Mouse (Mus musculus) MEL (cell line): ENCODE measurements at regions not wholly inside any gene's neighbourhood (a gene's known extent, or its start where the extent isn't known, plus 50 kb on each side); places are given as distances from the start of the nearest gene placed in this dataset.

ENCODE experiments used
- DNase-seq: peaks from one replicate; pipeline ENCODE4 v3.0.0; 2011; ENCODE audit warnings: low read depth, low spot score
- H3K27ac ChIP-seq: 2 replicates; pipeline ENCODE4 v1.5.1; 2012; ENCODE audit warnings: low read depth, mild to moderate bottlenecking, control low read depth, low read length, moderate library complexity; ENCODE audit not compliant: control insufficient read depth
- H3K27me3 ChIP-seq, 2 experiments: fragments of 150-350 bp in 1 of 2; sonication (generic) in 1 of 2; 2 replicates each; pipeline ENCODE4 v1.6.1; 2012; ENCODE audit warnings: low read length in 2 of 2, mild to moderate bottlenecking in 2 of 2, improper control_type of control experiment in 1 of 2, moderate library complexity in 1 of 2; ENCODE audit not compliant: insufficient read depth in 2 of 2, control insufficient read depth in 1 of 2
- H3K36me3 ChIP-seq, 2 experiments: 2 replicates each; pipeline ENCODE4 v1.6.1; 2012 to 2014; ENCODE audit warnings: low read length in 2 of 2, improper control_type of control experiment in 1 of 2, inconsistent platforms in 1 of 2, mild to moderate bottlenecking in 1 of 2; ENCODE audit not compliant: insufficient read depth in 2 of 2, control insufficient read depth in 1 of 2
- H3K4me1 ChIP-seq, 2 experiments: fragments of 150-350 bp in 1 of 2; sonication (generic) in 1 of 2; 2 replicates each; pipeline ENCODE4 v1.6.1; 2012; ENCODE audit warnings: low read length in 2 of 2, improper control_type of control experiment in 1 of 2, mild to moderate bottlenecking in 1 of 2; ENCODE audit not compliant: insufficient read depth in 2 of 2, control insufficient read depth in 1 of 2
- H3K4me3 ChIP-seq, 2 experiments: fragments of 150-350 bp in 1 of 2; sonication (generic) in 1 of 2; 2 replicates each; pipeline ENCODE4 v1.5.1; 2012; ENCODE audit warnings: low read depth in 2 of 2, low read length in 2 of 2, mild to moderate bottlenecking in 2 of 2, moderate library complexity in 2 of 2, control low read depth in 1 of 2, improper control_type of control experiment in 1 of 2; ENCODE audit not compliant: control insufficient read depth in 1 of 2, insufficient read depth in 1 of 2
- H3K79me2 ChIP-seq: 2 replicates; pipeline ENCODE4 v1.6.1; 2012; ENCODE audit warnings: mild to moderate bottlenecking, low read length, moderate library complexity; ENCODE audit not compliant: control insufficient read depth, poor library complexity, insufficient read depth
- H3K9ac ChIP-seq: 2 replicates; pipeline ENCODE4 v1.6.1; 2012; ENCODE audit warnings: low read depth, mild to moderate bottlenecking, control low read depth, low read length, moderate library complexity; ENCODE audit not compliant: control insufficient read depth, poor library complexity, severe bottlenecking
- H3K9me3 ChIP-seq: fragments of 150-350 bp; sonication (generic); replicated peaks from 2 replicates; pipeline ENCODE4 v1.6.1; 2012; ENCODE audit warnings: mild to moderate bottlenecking, low read length, improper control_type of control experiment, moderate library complexity; ENCODE audit not compliant: insufficient read depth
- CHD1 ChIP-seq: IDR thresholded peaks from 2 replicates; pipeline ENCODE4 v1.6.1; 2012; ENCODE audit warnings: low read depth, mild to moderate bottlenecking, inconsistent platforms, low read length, improper control_type of control experiment
- CHD2 ChIP-seq: IDR thresholded peaks from 2 replicates; pipeline ENCODE4 v1.6.1; 2011; ENCODE audit warnings: low read length, improper control_type of control experiment
- E2F4 ChIP-seq: IDR thresholded peaks from 2 replicates; pipeline ENCODE4 v1.6.1; 2011; ENCODE audit warnings: low read depth, low read length, improper control_type of control experiment, borderline replicate concordance
- ELF1 ChIP-seq: IDR thresholded peaks from 2 replicates; pipeline ENCODE4 v1.6.1; 2014; ENCODE audit warnings: low read depth, mild to moderate bottlenecking, inconsistent platforms, low read length, improper control_type of control experiment, moderate library complexity
- EP300 ChIP-seq, 2 experiments: IDR thresholded peaks; 2 replicates each; pipeline ENCODE4 v1.6.1; 2011; ENCODE audit warnings: improper control_type of control experiment in 2 of 2, low read length in 2 of 2, low read depth in 1 of 2, mild to moderate bottlenecking in 1 of 2
- KAT2A ChIP-seq: conservative IDR thresholded peaks from 2 replicates; pipeline ENCODE4 v1.6.1; 2012; ENCODE audit warnings: low read depth, low read length, improper control_type of control experiment, inconsistent platforms
- MAZ ChIP-seq: IDR thresholded peaks from 2 replicates; pipeline ENCODE4 v1.6.1; 2012; ENCODE audit warnings: low read depth, mild to moderate bottlenecking, inconsistent platforms, low read length, improper control_type of control experiment
- MYC ChIP-seq: IDR thresholded peaks from 2 replicates; pipeline ENCODE4 v1.6.1; 2011; ENCODE audit warnings: low read depth, mild to moderate bottlenecking, low read length, improper control_type of control experiment, moderate library complexity
- NELFE ChIP-seq: IDR thresholded peaks from 2 replicates; pipeline ENCODE4 v1.6.1; 2011; ENCODE audit warnings: low read depth, low read length, improper control_type of control experiment
- NRF1 ChIP-seq: IDR thresholded peaks from 2 replicates; pipeline ENCODE4 v1.6.1; 2014; ENCODE audit warnings: low read depth, mild to moderate bottlenecking, inconsistent platforms, low read length, improper control_type of control experiment, moderate library complexity; ENCODE audit not compliant: poor library complexity, insufficient read depth, severe bottlenecking
- POLR2AphosphoS5 ChIP-seq: IDR thresholded peaks from 2 replicates; pipeline ENCODE4 v1.6.1; 2012; ENCODE audit warnings: low read depth, borderline replicate concordance, mild to moderate bottlenecking, inconsistent platforms, low read length, moderate library complexity, mixed read lengths
- SIN3A ChIP-seq: IDR thresholded peaks from 2 replicates; pipeline ENCODE4 v1.6.1; 2012; ENCODE audit warnings: low read length, improper control_type of control experiment, inconsistent platforms
- TCF12 ChIP-seq: IDR thresholded peaks from 2 replicates; pipeline ENCODE4 v1.6.1; 2014; ENCODE audit warnings: low read depth, mild to moderate bottlenecking, inconsistent platforms, low read length, improper control_type of control experiment, moderate library complexity
- USF2 ChIP-seq, 2 experiments: IDR thresholded peaks; 2 replicates each; pipeline ENCODE4 v1.6.1; 2011 to 2012; ENCODE audit warnings: improper control_type of control experiment in 2 of 2, low read length in 2 of 2, borderline replicate concordance in 1 of 2, inconsistent platforms in 1 of 2, low read depth in 1 of 2, mild to moderate bottlenecking in 1 of 2; ENCODE audit not compliant: insufficient read depth in 1 of 2
- ZC3H11A ChIP-seq: IDR thresholded peaks from 2 replicates; pipeline ENCODE4 v1.6.1; 2012; ENCODE audit warnings: low read depth, mild to moderate bottlenecking, inconsistent platforms, low read length, improper control_type of control experiment
- ZMIZ1 ChIP-seq: IDR thresholded peaks from 2 replicates; pipeline ENCODE4 v1.6.1; 2012; ENCODE audit warnings: low read depth, mild to moderate bottlenecking, inconsistent platforms, low read length, improper control_type of control experiment, moderate library complexity

- TF ChIP-seq EP300 (IDR thresholded peaks at IDR 0.05; ENCODE audit: low read depth in 1 of 2, low read length in 2 of 2) (no peak), ZC3H11A (no peak), USF2 (IDR thresholded peaks at IDR 0.05; ENCODE audit: borderline replicate concordance in 1 of 2, insufficient read depth in 1 of 2, low read depth in 1 of 2, low read length in 2 of 2) (no peak), MYC (no peak), SIN3A (no peak), POLR2AphosphoS5 (no peak), CHD2 (no peak)
- H3K79me2 ChIP-seq, result no peaks in the 10 kb centered on the region
- H3K27me3 ChIP-seq, result no peaks in the 10 kb centered on the region
- H3K9me3 ChIP-seq, result no peaks in the 10 kb centered on the region
- H3K27ac ChIP-seq, result no peak overlapping the region
- no peak overlapping the region for H3K9ac ChIP-seq
- H3K4me1 ChIP-seq, result no peaks in the 10 kb centered on the region
- DNase-seq, result no peak
- H3K36me3 ChIP-seq, result no peaks in the 10 kb centered on the region
- no peak overlapping the region for H3K4me3 ChIP-seq
Observed at GRCm38 (mm10) chr1:193967957-193968926, 598.1 kb upstream of the Camk1g start.

DNA sequence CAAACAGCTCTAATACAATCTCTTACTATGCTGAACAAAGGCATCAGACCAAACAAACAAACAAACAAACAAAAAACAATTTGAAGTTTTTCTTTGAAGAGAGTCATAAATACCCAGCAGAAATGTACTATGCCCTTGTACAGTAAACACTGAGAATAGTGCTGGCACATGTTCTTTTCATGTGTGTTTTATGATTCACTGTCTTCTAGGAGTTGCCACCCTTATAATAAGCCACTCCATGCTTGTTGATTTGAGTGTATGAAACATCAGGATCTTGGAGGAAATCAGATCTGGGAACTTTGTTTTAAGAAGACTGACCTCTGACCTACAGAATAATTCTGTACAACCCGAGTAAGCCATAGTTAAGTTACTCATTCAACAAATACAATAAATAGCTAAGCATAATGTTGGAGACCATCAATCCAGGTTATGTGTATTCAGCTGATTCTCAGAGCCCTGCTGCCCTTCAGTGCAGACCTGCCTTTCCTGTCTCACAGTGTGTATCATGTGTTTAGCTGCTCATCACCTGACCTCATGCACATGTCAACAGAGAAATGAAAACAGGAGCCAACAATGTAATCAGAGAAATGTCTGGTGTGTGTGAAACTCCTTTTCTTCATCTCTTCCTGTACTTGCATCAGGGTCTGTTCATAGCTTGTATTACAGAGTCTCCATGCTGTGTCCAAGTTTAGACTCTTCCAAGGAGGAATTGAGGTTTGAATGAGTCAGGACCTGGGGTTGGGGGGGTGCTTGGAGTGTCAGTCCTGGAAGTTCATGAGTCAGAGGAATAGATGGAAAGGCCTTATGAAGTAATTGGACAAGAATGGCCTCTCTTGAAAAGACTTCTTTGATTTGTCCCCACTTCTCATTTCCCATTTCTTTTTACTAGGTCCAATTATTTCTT lies 596.8 kb upstream of the Camk1g start:
- TF ChIP-seq NRF1 (no peak), KAT2A (no peak), NELFE (no peak), E2F4 (no peak), CHD1 (no peak), ZMIZ1 (no peak), TCF12 (no peak), ELF1 (no peak), MAZ (no peak)
- no peaks in the 10 kb centered on the region for H3K9me3 ChIP-seq
- no peaks in the 10 kb centered on the region for H3K27me3 ChIP-seq
- no peaks in the 10 kb centered on the region for H3K36me3 ChIP-seq
- no peak for DNase-seq
- H3K27ac ChIP-seq, result no peak overlapping the region
- no peaks in the 10 kb centered on the region for H3K79me2 ChIP-seq
- no peaks in the 10 kb centered on the region for H3K4me1 ChIP-seq
- no peak overlapping the region for H3K9ac ChIP-seq
- H3K4me3 ChIP-seq, result no peak overlapping the region
